Mouse (Mus musculus) layer of hippocampus, adult 2 months (tissue): ENCODE results near the gene Bicd2. TPM values are rescaled to one million over a fixed set of nuclear protein-coding genes. Genes with fewer than 3 reads are reported as not detected.

Source experiments
- DNase-seq, 2 experiments: peaks; one replicate each; pipeline ENCODE4 v3.0.0; 2022; ENCODE audit warnings: low spot score in 2 of 2
- H3K27ac ChIP-seq: fragments of 200-600 bp; 2 replicates; pipeline ENCODE4 v1.8.1; 2022
- H3K4me3 ChIP-seq: fragments of 200-600 bp; 2 replicates; pipeline ENCODE4 v1.8.1; 2022; ENCODE audit warnings: mild to moderate bottlenecking
- CTCF ChIP-seq: fragments of 200-600 bp; conservative IDR thresholded peaks from 2 replicates; pipeline ENCODE4 v1.8.1; 2022; ENCODE audit warnings: antibody characterized with exemption, mild to moderate bottlenecking, moderate library complexity
- total RNA-seq, 2 experiments: library from RNA; stranded (reverse); gene quantifications; 2 replicates each; pipeline ENCODE4 v1.2.3; 2021

The Bicd2 gene
- total RNA-seq, 2 experiments from 2014 or later, result 55.2 to 55.3 TPM

GRCm38 (mm10) chr13:49372370-49373060 is 31.1 kb downstream of the Bicd2 start:
- DNase-seq, result no peak
- H3K27ac ChIP-seq, result peak overlapping the region; percentile 87

GRCm38 (mm10) chr13:49374304-49374703 is 32.9 kb downstream of the Bicd2 start:
- H3K27ac ChIP-seq, result 0 out of 2 replicates have a peak overlapping the region, but pooled peaks have one; percentile 12
- no peak for DNase-seq
- H3K4me3 ChIP-seq, result no peak overlapping the region
- no peak for TF ChIP-seq CTCF

More at GRCm38 (mm10) chr13:49372370-49373060, 31.1 kb downstream of the Bicd2 start:
- no peak; the same call in 1 of the 2 replicates for TF ChIP-seq CTCF
- no peak overlapping the region for H3K4me3 ChIP-seq

GRCm38 (mm10) chr13:49374730-49375129 is 33.3 kb downstream of the Bicd2 start:
- Histone ChIP-seq H3K4me3 (no peak overlapping the region), H3K27ac (0 out of 2 replicates have a peak overlapping the region, but pooled peaks have one; percentile 12)
- no peak for TF ChIP-seq CTCF
- no peak for DNase-seq

GRCm38 (mm10) chr13:49377608-49378007 is 36.2 kb downstream of the Bicd2 start:
- no peak for DNase-seq
- H3K27ac ChIP-seq, result no peak overlapping the region
- no peak for TF ChIP-seq CTCF
- no peak overlapping the region for H3K4me3 ChIP-seq

GRCm38 (mm10) chr13:49379301-49379700 is 37.9 kb downstream of the Bicd2 start:
- Histone ChIP-seq H3K27ac (no peak overlapping the region), H3K4me3 (no peak overlapping the region)
- TF ChIP-seq CTCF, result no peak
- DNase-seq, result no peak

- peak; percentile 98 for TF ChIP-seq CTCF
- Histone ChIP-seq H3K4me3 (no peak overlapping the region), H3K27ac (peak overlapping the region; percentile 77)
- peak; percentile 82 to 91 for DNase-seq
Measured at GRCm38 (mm10) chr13:49381230-49381629, 39.8 kb downstream of the Bicd2 start.

- Histone ChIP-seq H3K4me3 (no peak overlapping the region), H3K27ac (no peak overlapping the region)
- TF ChIP-seq CTCF, result no peak
- DNase-seq, result no peak
Measured at GRCm38 (mm10) chr13:49382997-49383396, 41.6 kb downstream of the Bicd2 start.

- no peak for DNase-seq
- Histone ChIP-seq H3K27ac (peak overlapping the region; percentile 37; the same call in 1 of the 2 replicates), H3K4me3 (no peak overlapping the region)
- no peak for TF ChIP-seq CTCF
Measured at GRCm38 (mm10) chr13:49384751-49385463, 43.5 kb downstream of the Bicd2 start.

GRCm38 (mm10) chr13:49391374-49391773 is 50.0 kb downstream of the Bicd2 start:
- Histone ChIP-seq H3K4me3 (no peak overlapping the region), H3K27ac (no peak overlapping the region)
- TF ChIP-seq CTCF, result peak; percentile 80
- no peak for DNase-seq

- H3K4me3 ChIP-seq, result no peak overlapping the region
- no peak for DNase-seq
- H3K27ac ChIP-seq, result no peak overlapping the region
- no peak for TF ChIP-seq CTCF
Measured at GRCm38 (mm10) chr13:49393579-49393978, 52.2 kb downstream of the Bicd2 start.

GRCm38 (mm10) chr13:49394886-49395447 is 53.6 kb downstream of the Bicd2 start:
- Histone ChIP-seq H3K27ac (no peak overlapping the region), H3K4me3 (no peak overlapping the region)
- no peak for DNase-seq
- TF ChIP-seq CTCF, result no peak

GRCm38 (mm10) chr13:49396798-49397197 is 55.4 kb downstream of the Bicd2 start:
- no peak overlapping the region for H3K27ac ChIP-seq
- no peak for DNase-seq
- no peak overlapping the region for H3K4me3 ChIP-seq
- TF ChIP-seq CTCF, result no peak

- Histone ChIP-seq H3K4me3 (no peak overlapping the region), H3K27ac (no peak overlapping the region)
- TF ChIP-seq CTCF, result no peak
- DNase-seq, result no peak
Measured at GRCm38 (mm10) chr13:49398191-49398590, 56.8 kb downstream of the Bicd2 start.

- H3K4me3 ChIP-seq, result no peak overlapping the region
- DNase-seq, result no peak
- H3K27ac ChIP-seq, result no peak overlapping the region
- no peak for TF ChIP-seq CTCF
Measured at GRCm38 (mm10) chr13:49400139-49400538, 58.8 kb downstream of the Bicd2 start.
